Mouse (Mus musculus): ENCODE measurements around the gene AU021092. TPM values are rescaled to one million over a fixed set of nuclear protein-coding genes. Genes with fewer than 3 reads are reported as not detected.
"Not testable (repeated sequence)": the region's sequence is repeated elsewhere in the genome, so short reads cannot be mapped to it uniquely, and the experiment has no call there.

The AU021092 gene
- not detected for polyA plus RNA-seq (2017; shearing (Covaris generic))

GRCm38 (mm10) chr16:5222140-5222539, at the start of gene AU021092:
Gene AU021092, minus strand, starts transcription at chr16:5222299.
- ATAC-seq, result no peak

- ATAC-seq, result no peak
These were observed 49.4 kb upstream of the AU021092 start for GRCm38 (mm10) chr16:5271411-5272035.

- ATAC-seq, result no peak
These were observed 41.8 kb upstream of the AU021092 start for GRCm38 (mm10) chr16:5263926-5264325.

GRCm38 (mm10) chr16:5263156-5263555, 41.1 kb upstream of the AU021092 start:
- ATAC-seq, result no peak

GRCm38 (mm10) chr16:5255779-5256496, 33.8 kb upstream of the AU021092 start, which contains the start of gene Eef2kmt:
Gene Eef2kmt, minus strand, starts transcription at chr16:5255983.
- ATAC-seq, result peak; percentile 89

- no peak for ATAC-seq
These were observed 33.1 kb upstream of the AU021092 start for GRCm38 (mm10) chr16:5255081-5255740.

- ATAC-seq, result peak; percentile 74
These were observed 32.4 kb upstream of the AU021092 start for GRCm38 (mm10) chr16:5254346-5255025.

- no peak for ATAC-seq
These were observed 30.2 kb upstream of the AU021092 start for GRCm38 (mm10) chr16:5252260-5252659.

GRCm38 (mm10) chr16:5250891-5251290, 28.8 kb upstream of the AU021092 start:
- ATAC-seq, result no peak

GRCm38 (mm10) chr16:5244411-5244810, 22.3 kb upstream of the AU021092 start:
- ATAC-seq, result peak; percentile 75

GRCm38 (mm10) chr16:5242882-5243281, 20.8 kb upstream of the AU021092 start:
- ATAC-seq, result no peak

- ATAC-seq, result no peak
These were observed 20.3 kb upstream of the AU021092 start for GRCm38 (mm10) chr16:5242355-5242754.

- ATAC-seq, result peak; percentile 92
These were observed 11.6 kb upstream of the AU021092 start, which contains the start of gene Alg1 for GRCm38 (mm10) chr16:5233418-5234313. Gene Alg1, plus strand, starts transcription at chr16:5233621.

- ATAC-seq, result no peak
These were observed 10.9 kb upstream of the AU021092 start for GRCm38 (mm10) chr16:5232982-5233381.

- not testable (repeated sequence) for ATAC-seq
These were observed 6.0 kb upstream of the AU021092 start for GRCm38 (mm10) chr16:5228103-5228502.

GRCm38 (mm10) chr16:5227501-5227900, 5.4 kb upstream of the AU021092 start:
- ATAC-seq, result not testable (repeated sequence)

GRCm38 (mm10) chr16:5226534-5226933, 4.4 kb upstream of the AU021092 start:
- not testable (repeated sequence) for ATAC-seq

- no peak for ATAC-seq
These were observed 696 bp downstream of the AU021092 start for GRCm38 (mm10) chr16:5221403-5221802.

- ATAC-seq, result no peak
These were observed 4.6 kb downstream of the AU021092 start for GRCm38 (mm10) chr16:5217341-5218133.

GRCm38 (mm10) chr16:5216686-5217085, 5.4 kb downstream of the AU021092 start:
- ATAC-seq, result no peak

GRCm38 (mm10) chr16:5214126-5214525, 8.0 kb downstream of the AU021092 start:
- no peak for ATAC-seq

Data from activated CD4-positive, CD25-positive, alpha-beta regulatory T cell, adult 4 months (primary cell).